Mouse (Mus musculus): ENCODE results near the gene Alg1. TPM values are rescaled to one million over a fixed set of nuclear protein-coding genes. Genes with fewer than 3 reads are reported as not detected.

Gene Alg1
- polyA plus RNA-seq, 1 experiment, result 26.0 TPM

DNA sequence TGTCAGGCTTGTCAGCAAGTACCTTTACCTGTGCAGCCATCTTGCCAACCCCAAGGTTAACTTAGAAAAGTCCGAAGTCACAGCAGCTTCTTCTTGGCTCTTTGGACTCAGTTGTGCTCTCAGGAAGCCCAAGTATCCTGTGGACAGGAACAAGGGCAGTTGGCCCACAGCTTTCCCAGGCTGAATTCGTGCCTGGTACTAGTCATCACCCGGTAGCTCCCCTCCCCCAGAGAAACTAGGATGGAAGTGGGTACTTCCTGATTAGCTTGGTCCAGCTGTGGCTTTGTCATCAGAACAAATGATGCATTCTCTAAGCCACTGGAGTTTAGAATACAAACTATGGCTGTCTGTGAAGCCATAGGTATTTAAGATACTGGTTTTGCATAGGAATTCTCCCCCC, 52.0 kb downstream of the Alg1 start:
- 54% methylated on average over 3 of the region's 3 CpGs for WGBS
- Histone ChIP-seq H3K4me1 (ENCODE audit: control insufficient read depth, insufficient read depth, insufficient read length, low read length) (no peaks in the 10 kb centered on the region), H3K36me3 (ENCODE audit: control insufficient read depth, insufficient read depth, low read length) (no peaks in the 10 kb centered on the region), H3K4me3 (ENCODE audit: low read depth, low read length) (no peak overlapping the region), H3K27ac (ENCODE audit: insufficient read depth, low read depth, low read length) (no peak overlapping the region), H3K27me3 (ENCODE audit: control insufficient read depth, insufficient read depth, low read length) (no peaks in the 10 kb centered on the region; the same call in 1 of the 2 replicates)
- TF ChIP-seq POLR2A (IDR thresholded peaks at IDR 0.05; ENCODE audit: low read depth, low read length) (no peak), CTCF (IDR thresholded peaks at IDR 0.05; ENCODE audit: extremely low read depth, insufficient read length, insufficient replicate concordance, low read depth, low read length) (no peak)

Other genes with a start within 250 kb of the Alg1 start
- 0.15 TPM in 1 of 2 replicates, not detected in the other for gene Sept12, start 235.8 kb upstream of the Alg1 start, polyA plus RNA-seq (2012; rRNA removed)
- 173 and 472 TPM in 2 replicates for gene Smim22, start 226.3 kb upstream of the Alg1 start, polyA plus RNA-seq (2012; rRNA removed)
- 41.3 and 68.4 TPM in 2 replicates for gene Rogdi, start 220.1 kb upstream of the Alg1 start, polyA plus RNA-seq (2012; rRNA removed)
- 21.2 and 39.0 TPM in 2 replicates for gene Glyr1, start 183.8 kb upstream of the Alg1 start, polyA plus RNA-seq (2012; rRNA removed)
- gene Ubn1, start 183.6 kb upstream of the Alg1 start, polyA plus RNA-seq (2012; rRNA removed), result 14.8 and 25.8 TPM in 2 replicates
- 1.1 and 1.6 TPM in 2 replicates for gene Ppl, start 101.2 kb upstream of the Alg1 start, polyA plus RNA-seq (2012; rRNA removed)
- 0.08 TPM in 1 of 2 replicates, not detected in the other for gene Sec14l5, start 86.5 kb upstream of the Alg1 start, polyA plus RNA-seq (2012; rRNA removed)
- 25.9 and 38.8 TPM in 2 replicates for gene Nagpa, start 29.6 kb upstream of the Alg1 start, polyA plus RNA-seq (2012; rRNA removed)
- 2.9 and 3.0 TPM in 2 replicates for gene AU021092, start 11.3 kb upstream of the Alg1 start, polyA plus RNA-seq (2012; rRNA removed)
- gene Eef2kmt, start 22.4 kb downstream of the Alg1 start, polyA plus RNA-seq (2012; rRNA removed), result 24.9 and 26.1 TPM in 2 replicates

Data from small intestine, adult 2 months (tissue).